Mouse (Mus musculus) skeletal muscle tissue, postnatal 0 days (tissue): ENCODE results near the gene Tada2a. TPM values are rescaled to one million over a fixed set of nuclear protein-coding genes. Genes with fewer than 3 reads are reported as not detected.

ENCODE experiments used
- polyA plus RNA-seq: library from polyadenylated mRNA; unstranded; fragments of >200 nt; fragmentation: Nextera tagmentation; extraction: Ambion mirVana; gene quantifications from 2 replicates; pipeline ENCODE4 v1.2.1, GENCODE M21; 2015

Gene Tada2a
- polyA plus RNA-seq: 10.1 and 11.3 TPM in 2 replicates

DNA sequence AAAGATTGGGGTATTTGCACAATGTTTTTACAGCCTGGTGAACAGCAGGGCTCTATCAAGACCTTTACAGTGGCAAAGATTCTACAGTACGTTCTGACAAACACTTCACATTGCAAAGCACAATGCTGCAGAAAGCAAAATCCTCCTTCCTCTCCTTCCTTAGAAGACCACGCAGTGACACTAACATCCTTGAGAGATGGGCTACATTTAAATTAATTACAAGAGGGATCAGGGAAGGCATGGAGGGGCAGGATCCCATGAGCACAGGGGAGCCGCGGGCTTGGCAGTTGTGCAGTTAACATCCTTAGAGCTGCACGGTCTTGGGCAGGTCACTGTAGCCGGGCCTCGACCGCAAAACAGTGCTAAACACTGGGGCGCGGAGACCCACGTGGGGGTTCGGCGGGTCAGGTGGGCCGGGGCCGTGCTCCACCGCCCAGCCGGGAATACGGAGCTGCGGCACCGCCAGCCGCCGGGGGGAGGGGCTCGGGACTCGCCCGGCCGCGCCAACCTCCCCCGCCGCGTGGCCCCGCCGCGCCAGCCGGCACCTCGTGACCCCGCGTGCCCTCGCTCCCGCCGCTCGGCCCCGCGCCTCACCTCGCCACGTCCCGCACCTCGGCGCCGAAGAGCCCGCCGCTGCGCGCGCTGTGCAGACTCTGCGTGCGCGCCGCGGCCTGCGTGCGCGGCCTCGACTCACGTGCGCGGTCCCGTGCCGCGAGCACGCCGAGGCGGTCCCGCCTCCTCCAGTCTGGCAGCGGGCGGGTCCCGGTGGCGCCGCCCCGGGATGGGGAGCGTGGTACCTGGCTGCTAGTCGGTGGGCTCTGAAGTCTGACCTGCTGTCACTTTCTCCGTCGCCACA lies at the start of gene Tada2a, which contains the start of gene Acaca:
Gene Tada2a (minus strand): TSS at position 658 of the 856 bp plus-strand sequence.
Gene Acaca (plus strand): TSS at position 730 of the 856 bp plus-strand sequence.

DNA sequence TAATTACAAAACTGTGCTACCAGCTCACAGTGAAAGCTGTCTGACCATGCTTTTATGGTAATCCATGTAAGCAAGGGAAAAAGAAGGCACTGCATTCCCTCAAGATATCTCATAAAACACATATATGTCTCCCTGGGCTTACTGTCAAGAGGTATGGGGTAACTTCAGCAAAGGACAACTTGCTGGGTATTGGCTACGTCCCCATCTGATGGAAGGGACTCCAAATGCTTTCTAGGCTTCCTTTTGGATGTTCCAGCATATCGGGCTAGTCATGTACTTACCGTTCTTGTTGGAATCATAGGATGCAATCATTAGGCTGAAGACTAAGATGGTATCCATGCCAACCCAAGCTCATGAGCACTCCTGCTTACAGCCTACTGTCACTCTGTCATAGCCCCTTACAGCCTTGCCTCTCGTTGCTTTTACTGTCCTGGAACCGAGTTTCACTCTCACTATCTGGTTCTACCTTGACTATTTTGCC lies 37.7 kb upstream of the Tada2a start, which contains the start of gene Gm11437:
Gene Gm11437 (minus strand): TSS at position 431 of the 481 bp plus-strand sequence.

DNA sequence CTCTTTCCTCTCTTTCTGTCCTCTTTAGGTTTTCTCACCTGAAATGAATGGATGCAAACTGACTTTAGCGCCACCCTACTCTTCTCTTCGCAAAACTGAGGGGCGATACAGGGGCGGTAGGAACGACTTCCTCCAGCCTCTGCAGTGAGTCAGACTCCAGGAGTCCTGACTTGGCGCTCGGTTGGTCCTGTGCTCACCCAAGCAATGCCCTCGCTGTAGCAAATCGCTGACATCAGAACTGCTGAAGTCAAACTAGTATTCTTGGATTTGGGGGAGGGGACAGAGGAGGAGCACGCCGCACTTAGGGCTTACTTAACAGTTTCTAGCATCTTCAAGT lies 60.4 kb downstream of the Tada2a start, which contains the start of gene Dusp14:
Gene Dusp14 (minus strand): TSS at position 228 of the 337 bp plus-strand sequence.

Other genes starting within 250 kb of the Tada2a start
- gene Ddx52, start 187.5 kb downstream of the Tada2a start, polyA plus RNA-seq: 15.1 and 16.5 TPM in 2 replicates
- 9.1 and 10.6 TPM in 2 replicates for gene Synrg, start 165.2 kb downstream of the Tada2a start, polyA plus RNA-seq
- 2.6 and 5.8 TPM in 2 replicates for gene Dusp14, start 60.3 kb downstream of the Tada2a start, polyA plus RNA-seq
- gene Acaca, start 72 bp upstream of the Tada2a start, polyA plus RNA-seq: 3.1 and 3.4 TPM in 2 replicates
- gene Gm11437, start 37.9 kb upstream of the Tada2a start, polyA plus RNA-seq: not detected in 2 replicates